Mouse (Mus musculus) thymus, postnatal 10 days (tissue): ENCODE results near the gene Sfxn3.

Source experiments
- DNase-seq, 2 experiments: peaks; one replicate each; pipeline ENCODE4 v3.0.0; 2021; ENCODE audit warnings: low spot score in 2 of 2

Gene Sfxn3

GRCm38 (mm10) chr19:45047417-45047934, at the start of gene Sfxn3:
Sfxn3 (plus strand) TSS chr19:45047503.
- DNase-seq, result peak; percentile 73 to 77

DNA sequence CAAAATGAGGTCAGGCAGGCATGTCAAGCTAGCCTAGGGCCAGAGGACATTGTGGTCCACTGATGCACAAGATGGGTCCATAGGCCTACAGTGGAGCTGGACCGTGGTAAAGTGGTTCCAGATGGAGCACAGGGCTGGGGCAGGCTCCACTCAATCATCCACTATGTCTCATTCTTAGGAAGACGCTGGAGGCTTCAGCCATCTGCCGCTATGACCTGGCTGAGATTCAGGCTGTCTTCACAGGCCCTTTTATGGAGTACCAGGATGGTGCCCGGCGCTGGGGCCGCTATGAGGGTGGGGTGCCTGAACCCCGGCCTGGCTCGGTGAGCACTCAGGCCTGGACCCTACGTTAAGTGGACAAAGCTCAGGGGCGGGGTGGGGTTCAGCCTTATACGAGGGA, 49.5 kb upstream of the Sfxn3 start:
- no peak for DNase-seq

GRCm38 (mm10) chr19:44999647-45000046, 47.7 kb upstream of the Sfxn3 start:
- DNase-seq, result no peak

DNA sequence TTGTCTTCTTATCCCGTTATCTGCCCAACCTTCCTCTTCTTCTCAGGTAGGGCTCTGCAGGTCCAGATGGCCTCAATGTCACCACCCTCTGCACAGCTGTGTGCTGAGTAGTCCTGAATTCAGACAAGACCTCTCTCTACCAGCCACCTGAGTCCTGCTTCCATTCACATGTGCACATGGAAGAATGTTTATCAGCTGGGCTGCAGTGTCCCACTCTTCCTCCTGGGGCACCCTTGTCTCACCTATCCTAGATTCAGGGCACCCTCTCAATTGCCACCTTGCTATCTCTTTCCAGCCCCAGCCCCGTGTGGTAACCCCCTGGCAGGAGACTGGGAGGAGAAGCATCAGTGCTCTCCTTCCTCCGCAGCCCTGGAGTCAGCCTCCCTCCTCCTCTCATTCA, 45.0 kb upstream of the Sfxn3 start:
- DNase-seq, result no peak

GRCm38 (mm10) chr19:45003740-45004516, 43.4 kb upstream of the Sfxn3 start:
- DNase-seq, result no peak

DNA sequence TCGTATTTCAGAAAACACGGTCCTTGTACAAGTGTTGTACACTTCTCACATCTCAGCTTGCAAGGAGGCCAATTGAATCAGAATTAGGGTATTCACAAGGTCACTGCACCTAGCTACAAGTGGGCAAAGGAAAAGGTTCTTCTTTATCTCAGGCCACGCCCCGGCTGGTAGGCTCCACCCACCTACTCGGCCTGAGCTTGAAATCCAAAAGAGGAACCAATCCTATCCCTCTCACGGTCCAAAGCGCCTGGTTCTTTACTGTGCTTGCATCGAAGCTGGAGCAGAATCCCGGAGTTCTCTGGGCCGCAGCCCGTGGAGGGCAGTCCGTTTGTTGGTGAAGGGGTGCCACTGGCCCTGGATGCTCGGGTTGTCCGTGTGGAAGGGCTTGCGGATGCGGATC, 41.9 kb upstream of the Sfxn3 start, which contains the start of gene Twnk:
Gene Twnk, plus strand, starts transcription at position 220 of the 400 bp plus-strand sequence.
- DNase-seq, result no peak

DNA sequence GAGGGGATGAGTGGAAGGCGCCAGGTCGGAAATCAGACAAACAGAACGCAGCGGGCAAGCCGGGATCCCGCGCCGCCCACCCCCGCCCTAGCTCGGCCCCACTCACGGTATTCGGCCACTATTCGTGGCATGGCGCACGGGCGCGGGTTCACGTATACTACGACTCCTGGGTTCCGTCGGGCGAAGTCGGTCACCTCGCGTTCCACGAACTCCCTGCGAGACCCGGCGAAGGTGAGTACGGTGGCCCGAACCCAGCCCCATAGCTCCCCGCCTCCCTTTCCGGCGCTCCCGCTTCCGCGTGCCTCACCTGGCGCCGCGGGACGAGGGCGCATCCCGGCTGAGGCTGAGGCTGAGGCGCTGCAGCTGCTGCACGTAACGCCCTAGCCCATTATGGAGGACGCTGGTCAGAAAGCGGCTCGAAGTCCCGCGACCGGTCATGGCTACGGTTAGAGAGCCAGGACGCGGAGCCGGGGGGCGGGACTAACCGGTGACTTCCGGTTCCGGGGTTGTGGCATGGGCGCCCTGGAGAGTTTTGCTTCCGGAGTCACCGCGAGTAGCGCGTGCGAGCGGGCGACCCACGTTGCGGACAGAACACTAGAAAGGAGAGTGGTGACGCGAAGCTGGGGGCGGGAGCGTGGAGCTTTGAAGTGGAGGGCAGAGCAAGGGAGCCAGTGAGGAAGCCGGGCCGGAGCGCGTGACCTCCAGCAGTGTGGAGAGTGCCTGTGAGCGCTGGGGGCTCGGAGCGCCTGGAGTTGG, 41.2 kb upstream of the Sfxn3 start, which contains the start of gene Mrpl43:
Gene Mrpl43, minus strand, starts transcription at position 486 of the 756 bp plus-strand sequence.
- DNase-seq, result peak; percentile 88 to 96

DNA sequence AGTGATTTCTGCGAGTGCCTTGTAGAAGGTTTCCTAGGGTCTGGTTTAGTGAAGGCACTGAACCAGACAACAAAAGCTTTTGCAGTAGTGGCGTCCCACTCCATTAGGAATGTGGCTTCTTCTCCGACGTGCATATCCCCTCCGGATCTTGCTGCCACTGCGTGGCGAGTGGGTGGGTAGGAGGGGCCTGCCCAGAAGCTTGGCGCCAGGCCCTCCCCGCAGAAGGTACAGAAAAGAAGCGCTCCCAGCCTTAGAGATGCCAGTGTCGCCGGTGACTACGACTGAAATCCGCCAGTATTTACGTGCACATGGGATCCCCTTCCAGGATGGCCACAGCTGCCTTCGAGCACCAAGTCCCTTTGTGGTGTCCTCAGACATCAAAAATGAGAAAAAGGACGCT, 40.3 kb upstream of the Sfxn3 start:
- no peak for DNase-seq

- no peak for DNase-seq
Observed at GRCm38 (mm10) chr19:45007425-45008191, 39.7 kb upstream of the Sfxn3 start.

DNA sequence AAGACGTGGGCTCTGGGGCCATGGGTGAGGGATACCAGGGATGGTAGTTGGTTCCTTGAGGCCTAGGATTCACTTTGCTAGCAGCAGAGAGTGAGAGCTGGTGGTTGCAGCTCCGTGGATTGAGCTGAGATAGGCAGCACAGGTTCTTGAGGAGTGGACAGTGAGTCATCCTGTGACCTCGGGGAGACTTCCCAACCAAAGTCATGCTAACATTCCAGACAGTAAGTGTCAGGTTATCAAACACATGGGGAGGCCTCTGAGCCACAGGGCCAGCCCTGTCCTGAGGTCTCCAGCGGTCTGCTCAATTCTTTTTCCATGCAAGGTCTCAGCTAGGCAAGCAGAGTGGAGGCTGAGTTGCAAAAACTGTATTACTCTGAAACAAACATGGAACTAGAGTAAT, 36.7 kb upstream of the Sfxn3 start:
- DNase-seq, result no peak

GRCm38 (mm10) chr19:45012219-45012618, 35.1 kb upstream of the Sfxn3 start:
- DNase-seq, result no peak

DNA sequence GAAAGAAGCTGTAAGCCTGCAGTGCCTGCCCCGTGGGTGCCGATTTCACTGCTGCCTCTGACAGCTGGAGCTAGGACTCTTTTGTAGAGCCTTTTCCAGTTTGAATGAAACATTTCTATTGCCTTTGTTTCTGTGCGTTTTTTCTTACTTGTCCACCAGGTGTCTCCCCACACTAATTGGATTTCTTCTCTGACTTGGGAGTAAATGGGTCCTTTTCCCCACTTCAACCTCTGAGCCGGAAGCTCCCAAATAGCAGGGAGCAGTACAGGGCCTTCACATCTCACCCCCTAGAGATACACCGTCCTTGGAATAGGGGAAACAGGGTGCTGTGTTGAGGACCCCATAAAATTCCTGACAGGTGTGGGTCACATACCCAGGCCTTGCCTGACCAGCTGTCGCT, 34.7 kb upstream of the Sfxn3 start:
- DNase-seq, result no peak

- no peak for DNase-seq
Observed at GRCm38 (mm10) chr19:45013581-45014225, 33.6 kb upstream of the Sfxn3 start.

GRCm38 (mm10) chr19:45014335-45014971, 32.9 kb upstream of the Sfxn3 start, which contains the start of gene Lzts2:
Lzts2 (plus strand) TSS chr19:45014414.
- DNase-seq, result no peak

DNA sequence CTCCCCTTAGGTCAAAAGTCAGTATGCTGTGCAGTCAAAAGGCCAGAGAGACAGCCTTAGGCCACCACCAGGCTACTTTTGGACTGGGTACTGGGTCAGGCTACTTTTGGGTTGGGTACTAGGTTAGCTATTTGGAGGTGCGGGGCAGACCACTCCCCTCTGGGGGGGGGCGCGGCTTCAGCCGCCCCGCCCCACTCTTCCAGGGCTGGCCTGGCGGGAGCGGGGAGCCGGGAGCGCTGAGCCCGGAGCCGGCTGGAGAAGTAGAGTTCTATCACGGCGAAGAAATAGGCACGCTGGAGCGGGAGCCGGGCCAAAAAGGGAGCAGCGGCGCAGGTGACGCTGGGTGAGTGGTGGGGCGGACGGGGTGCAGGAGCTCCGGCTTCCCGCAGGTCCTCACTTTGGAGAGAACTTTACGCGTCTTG, 32.3 kb upstream of the Sfxn3 start:
- DNase-seq, result peak; percentile 27 to 32

DNA sequence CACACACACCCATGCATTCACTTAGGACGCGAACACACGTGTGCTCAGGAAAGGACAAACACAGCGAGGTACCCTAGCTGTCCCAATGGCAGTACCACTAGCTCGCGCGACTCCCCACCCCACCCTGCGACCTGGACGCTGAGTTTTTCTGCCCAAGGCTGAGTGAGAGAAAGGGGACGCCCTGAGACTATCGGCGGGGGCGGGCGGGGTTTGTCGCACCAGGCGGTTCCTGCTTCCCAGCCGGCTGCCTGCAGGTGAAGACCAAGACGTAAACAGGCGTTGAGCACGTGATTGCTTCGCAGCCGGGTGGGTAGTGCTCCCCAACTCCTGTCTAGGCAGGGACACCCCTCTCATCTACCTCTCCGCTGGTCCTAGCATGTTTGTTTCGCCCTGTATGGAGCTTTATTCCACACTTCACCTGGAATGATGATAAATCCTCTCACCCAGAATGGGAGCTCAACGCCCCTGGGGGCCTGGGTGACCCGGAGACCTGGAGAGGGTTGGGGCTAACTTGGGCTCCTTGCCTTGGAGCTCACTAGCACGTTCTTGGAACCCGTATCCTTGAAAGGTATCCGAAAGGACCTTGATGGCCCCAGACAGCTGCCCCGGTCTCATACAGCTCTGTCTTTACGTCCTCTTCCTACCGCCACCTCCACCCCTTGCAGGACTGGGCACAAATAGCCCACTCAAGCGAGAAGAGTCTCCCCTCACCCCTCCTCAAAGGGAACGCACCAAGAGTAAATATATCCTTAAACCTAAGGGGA, 31.6 kb upstream of the Sfxn3 start:
- DNase-seq, result peak; percentile 72 to 74

DNA sequence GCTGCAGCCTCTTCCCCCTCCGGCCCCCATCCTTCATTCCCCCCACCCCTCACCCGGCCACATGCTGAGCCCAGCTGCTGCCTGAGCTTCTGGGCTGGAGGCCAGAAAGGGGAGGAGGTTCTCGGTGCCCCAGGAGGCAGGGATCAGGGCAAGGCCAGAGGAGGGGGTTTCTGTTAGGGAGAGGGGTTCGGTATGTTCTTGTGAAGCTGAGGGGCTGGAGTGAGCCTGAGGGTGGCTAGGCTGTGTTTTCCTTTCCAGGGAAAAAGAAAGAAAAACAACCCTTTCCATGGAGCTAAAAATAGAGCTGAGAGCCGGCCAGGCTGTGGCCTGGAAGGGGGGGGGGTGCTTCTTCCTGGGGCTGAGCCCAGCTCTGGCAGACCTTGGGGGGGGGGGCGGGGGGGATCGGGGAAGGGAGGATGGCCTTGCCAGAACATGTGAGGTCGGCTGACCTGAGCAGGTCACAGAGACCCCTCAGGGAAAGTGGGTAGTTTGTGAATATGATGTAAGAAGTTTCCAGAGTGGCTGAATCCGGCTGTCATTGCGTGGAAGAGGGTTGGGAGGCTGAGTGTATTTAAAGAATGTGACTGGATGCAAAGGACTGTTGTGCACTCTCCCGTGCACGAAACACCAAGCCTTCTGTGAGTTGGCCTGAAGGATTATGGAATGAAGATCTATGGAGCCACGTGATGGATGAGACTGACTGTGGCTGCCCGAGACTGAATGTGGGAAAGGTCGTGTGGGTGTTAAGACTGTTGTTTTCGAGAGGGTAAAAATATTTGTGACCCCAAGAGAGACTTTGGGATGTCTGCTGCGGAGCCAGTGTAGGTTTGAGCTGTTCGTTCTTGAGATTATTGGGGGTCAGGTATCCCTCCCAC, 30.7 kb upstream of the Sfxn3 start:
- no peak for DNase-seq

- DNase-seq, result no peak
Observed at GRCm38 (mm10) chr19:45017216-45017771, 30.0 kb upstream of the Sfxn3 start.

- DNase-seq, result no peak
Observed at GRCm38 (mm10) chr19:45017909-45018308, 29.4 kb upstream of the Sfxn3 start.
